Mouse (Mus musculus) ES-E14 (cell line): Measurements from ENCODE around the gene Erc1.

Source experiments
- CHD2 ChIP-seq: IDR thresholded peaks from 2 replicates; pipeline ENCODE4 v1.6.1; 2014; ENCODE audit warnings: mild to moderate bottlenecking, low read depth, low read length, inconsistent platforms
- HCFC1 ChIP-seq: IDR thresholded peaks from 2 replicates; pipeline ENCODE4 v1.6.1; 2012; ENCODE audit warnings: low read length, inconsistent platforms, borderline replicate concordance; ENCODE audit not compliant: insufficient read depth
- MAFK ChIP-seq: IDR thresholded peaks from 2 replicates; pipeline ENCODE4 v1.6.1; 2014; ENCODE audit warnings: mild to moderate bottlenecking, low read depth, low read length, inconsistent platforms; ENCODE audit not compliant: insufficient read depth
- ZC3H11A ChIP-seq: IDR thresholded peaks from 2 replicates; pipeline ENCODE4 v1.6.1; 2012; ENCODE audit warnings: low read depth, mild to moderate bottlenecking, inconsistent platforms, low read length, borderline replicate concordance
- ZNF384 ChIP-seq: IDR thresholded peaks from 2 replicates; pipeline ENCODE4 v1.6.1; 2012; ENCODE audit warnings: low read depth, low read length, inconsistent platforms

DNA sequence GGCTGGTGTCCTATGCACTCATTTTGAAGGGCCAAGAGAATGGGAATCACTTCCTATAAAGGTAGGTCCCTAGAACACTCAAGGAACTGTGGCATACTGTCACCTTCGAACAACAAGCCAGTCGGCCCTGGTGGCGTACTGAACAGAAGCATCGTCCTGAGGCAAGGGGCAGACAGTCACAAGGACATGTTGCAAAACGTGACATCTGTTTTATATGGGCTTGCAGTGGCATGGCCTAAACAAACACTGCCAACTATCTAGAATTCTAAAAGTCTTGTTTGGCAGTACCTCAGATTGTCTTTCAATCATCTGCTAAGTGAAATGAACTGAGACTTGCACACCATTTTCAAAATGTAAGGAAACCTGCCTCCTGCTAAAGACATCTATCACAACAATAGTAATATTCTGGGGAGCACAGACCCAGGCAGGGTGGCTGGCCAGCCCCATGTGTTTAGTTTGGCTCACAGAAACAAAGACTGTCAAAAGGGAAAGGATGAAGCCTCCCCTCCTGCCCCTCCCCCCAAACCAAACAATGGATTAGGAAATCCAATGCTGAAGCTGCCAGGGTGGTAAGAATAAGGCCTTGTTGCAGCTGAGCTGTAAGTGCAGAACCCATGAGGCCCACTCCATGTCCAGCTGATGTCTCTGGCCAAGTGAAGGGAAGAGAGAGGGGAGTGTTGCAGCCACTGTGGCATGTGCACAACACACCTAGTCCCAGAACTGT is 262.2 kb downstream of the Erc1 start:
- TF ChIP-seq HCFC1 (no peak), ZC3H11A (no peak), ZNF384 (no peak), CHD2 (no peak), MAFK (no peak)
